Mouse (Mus musculus) stomach, postnatal 0 days (tissue): ENCODE results near the gene Tdrd9. TPM values are rescaled to one million over a fixed set of nuclear protein-coding genes. Genes with fewer than 3 reads are reported as not detected.
A peak's percentile ranks its signal among the peaks of the same experiment; 100 is the strongest.
"Not testable (repeated sequence)": the region's sequence is repeated elsewhere in the genome, so short reads cannot be mapped to it uniquely, and the experiment has no call there.

Experiments used
- ATAC-seq: fragments of 200-750 bp; cut with Nextera tagmentation; 2 replicates; pipeline ENCODE4 v1.8.0; 2017; ENCODE audit not compliant: low FRiP score, low TSS enrichment
- DNase-seq: peaks from one replicate; pipeline ENCODE4 v3.0.0-alpha.2; 2016; ENCODE audit warnings: low spot score
- H3K27ac ChIP-seq: fragments of 300-500 bp; sonication (generic); replicated peaks from 2 replicates; pipeline ENCODE4 v1.5.1; 2014; ENCODE audit warnings: mild to moderate bottlenecking, control low read depth
- H3K27me3 ChIP-seq: fragments of 300-500 bp; sonication (generic); 2 replicates; pipeline ENCODE4 v1.6.1; 2014; ENCODE audit warnings: low read length; ENCODE audit not compliant: control insufficient read depth, insufficient read depth
- H3K36me3 ChIP-seq: fragments of 300-500 bp; sonication (generic); 2 replicates; pipeline ENCODE4 v1.6.1; 2014; ENCODE audit warnings: low read length, mixed read lengths; ENCODE audit not compliant: control insufficient read depth, insufficient read depth
- H3K4me1 ChIP-seq: fragments of 300-500 bp; sonication (generic); replicated peaks from 2 replicates; pipeline ENCODE4 v1.6.1; 2014; ENCODE audit warnings: antibody characterized with exemption; ENCODE audit not compliant: control insufficient read depth, insufficient read depth
- H3K4me2 ChIP-seq: fragments of 300-500 bp; sonication (generic); replicated peaks from 2 replicates; pipeline ENCODE4 v1.6.1; 2014; ENCODE audit warnings: low read depth, mild to moderate bottlenecking, control low read depth, moderate library complexity
- H3K4me3 ChIP-seq: fragments of 300-500 bp; sonication (generic); 2 replicates; pipeline ENCODE4 v1.5.1; 2014; ENCODE audit warnings: low read depth, low read length, control low read depth
- H3K9ac ChIP-seq: fragments of 300-500 bp; sonication (generic); 2 replicates; pipeline ENCODE4 v1.6.1; 2014; ENCODE audit warnings: mild to moderate bottlenecking, low read length, control low read depth, mixed read lengths
- H3K9me3 ChIP-seq: fragments of 300-500 bp; sonication (generic); 2 replicates; pipeline ENCODE4 v1.6.1; 2016; ENCODE audit warnings: low read length; ENCODE audit not compliant: control insufficient read depth
- CTCF ChIP-seq: IDR thresholded peaks from 2 replicates; pipeline ENCODE4 v1.5.1; 2016; ENCODE audit warnings: antibody characterized with exemption, low read depth, mild to moderate bottlenecking, moderate library complexity
- EP300 ChIP-seq: optimal IDR thresholded peaks from 2 replicates; pipeline ENCODE3; 2016; ENCODE audit warnings: antibody characterized with exemption
- WGBS: fragments of 180-500 bp; shearing (Covaris S2); extraction: QIAGEN DNeasy Blood & Tissue Kit; methylation state at CpG from one replicate; pipeline ENCODE4 v1.1.7; 2014; 5-methylcytosine and 5-hydroxymethylcytosine counted together
- polyA plus RNA-seq: library from polyadenylated mRNA; unstranded; fragments of >200 nt; fragmentation: Nextera tagmentation; extraction: Ambion mirVana; gene quantifications from 2 replicates; pipeline ENCODE4 v1.2.1, GENCODE M21; 2015

The Tdrd9 gene
- polyA plus RNA-seq, 1 experiment from 2014 or later = 0.01 TPM

GRCm38 (mm10) chr12:112033409-112033975 is 62.1 kb downstream of the Tdrd9 start:
- ATAC-seq = no peak
- DNase-seq = no peak
- H3K36me3 ChIP-seq = no peaks in the 10 kb centered on the region
- WGBS = 75% methylated on average over 10 of the region's 10 CpGs
- TF ChIP-seq CTCF (no peak), EP300 (no peak)
- no peaks in the 10 kb centered on the region for H3K27me3 ChIP-seq
- no peak overlapping the region for H3K4me3 ChIP-seq
- no peaks in the 10 kb centered on the region for H3K9me3 ChIP-seq
- H3K9ac ChIP-seq = no peak overlapping the region
- H3K27ac ChIP-seq = no peak overlapping the region
- H3K4me1 ChIP-seq = no peaks in the 10 kb centered on the region
- no peak overlapping the region for H3K4me2 ChIP-seq

- H3K4me2 ChIP-seq = not testable (repeated sequence)
- 71% methylated on average over 6 of the region's 6 CpGs for WGBS
Measured at GRCm38 (mm10) chr12:112035341-112036100, 64.2 kb downstream of the Tdrd9 start.

GRCm38 (mm10) chr12:112038441-112038840 is 67.1 kb downstream of the Tdrd9 start:
- DNase-seq (no peak), ATAC-seq (no peak)
- Histone ChIP-seq H3K36me3 (no peaks in the 10 kb centered on the region), H3K9me3 (no peaks in the 10 kb centered on the region), H3K4me3 (no peak overlapping the region), H3K27me3 (no peaks in the 10 kb centered on the region), H3K27ac (no peak overlapping the region), H3K4me1 (no peaks in the 10 kb centered on the region), H3K9ac (no peak overlapping the region), H3K4me2 (no peak overlapping the region)
- WGBS = 96% methylated on average over 10 of the region's 10 CpGs
- no peak for TF ChIP-seq CTCF
- no peak for TF ChIP-seq EP300

More at GRCm38 (mm10) chr12:112035341-112036100, 64.2 kb downstream of the Tdrd9 start:
- not testable (repeated sequence) for H3K9ac ChIP-seq, ATAC-seq, H3K4me3 ChIP-seq, H3K27me3 ChIP-seq, DNase-seq, H3K27ac ChIP-seq, H3K36me3 ChIP-seq, H3K9me3 ChIP-seq, H3K4me1 ChIP-seq

- Histone ChIP-seq H3K9ac (no peak overlapping the region), H3K4me1 (no peaks in the 10 kb centered on the region), H3K9me3 (no peaks in the 10 kb centered on the region), H3K4me3 (no peak overlapping the region), H3K27ac (no peak overlapping the region), H3K4me2 (no peak overlapping the region), H3K36me3 (no peaks in the 10 kb centered on the region), H3K27me3 (no peaks in the 10 kb centered on the region)
- 89% methylated on average over 10 of the region's 10 CpGs for WGBS
- TF ChIP-seq EP300 (no peak), CTCF (no peak)
- no peak for DNase-seq
- ATAC-seq = no peak
Measured at GRCm38 (mm10) chr12:112039169-112039568, 67.8 kb downstream of the Tdrd9 start.

GRCm38 (mm10) chr12:112042681-112043080 is 71.3 kb downstream of the Tdrd9 start:
- H3K9me3 ChIP-seq = no peaks in the 10 kb centered on the region
- no peak for ATAC-seq
- no peaks in the 10 kb centered on the region for H3K27me3 ChIP-seq
- TF ChIP-seq EP300 = no peak
- no peak for TF ChIP-seq CTCF
- H3K4me2 ChIP-seq = no peak overlapping the region
- H3K4me1 ChIP-seq = no peaks in the 10 kb centered on the region
- no peak for DNase-seq
- no peaks in the 10 kb centered on the region for H3K36me3 ChIP-seq
- no peak overlapping the region for H3K4me3 ChIP-seq
- H3K9ac ChIP-seq = no peak overlapping the region
- H3K27ac ChIP-seq = no peak overlapping the region
- WGBS = 81% methylated on average over 14 of the region's 14 CpGs

- Histone ChIP-seq H3K4me3 (no peak overlapping the region), H3K9me3 (no peaks in the 10 kb centered on the region), H3K9ac (no peak overlapping the region), H3K36me3 (no peaks in the 10 kb centered on the region), H3K27ac (no peak overlapping the region), H3K27me3 (no peaks in the 10 kb centered on the region), H3K4me2 (no peak overlapping the region), H3K4me1 (no peaks in the 10 kb centered on the region)
- 7% methylated on average over 6 of the region's 6 CpGs for WGBS
- 0 out of 2 replicates have a peak, but pooled peaks have one; percentile 57 for ATAC-seq
- no peak for TF ChIP-seq EP300
- TF ChIP-seq CTCF = peak; percentile 87
- peak; percentile 74 for DNase-seq
Measured at GRCm38 (mm10) chr12:112077651-112078050, 106.3 kb downstream of the Tdrd9 start.
